Mouse (Mus musculus): ENCODE data around the gene Lsm11. TPM values are rescaled to one million over a fixed set of nuclear protein-coding genes. Genes with fewer than 3 reads are reported as not detected.

Lsm11 gene
- polyA plus RNA-seq, 1 experiment from 2014 or later = 3.5 TPM

DNA sequence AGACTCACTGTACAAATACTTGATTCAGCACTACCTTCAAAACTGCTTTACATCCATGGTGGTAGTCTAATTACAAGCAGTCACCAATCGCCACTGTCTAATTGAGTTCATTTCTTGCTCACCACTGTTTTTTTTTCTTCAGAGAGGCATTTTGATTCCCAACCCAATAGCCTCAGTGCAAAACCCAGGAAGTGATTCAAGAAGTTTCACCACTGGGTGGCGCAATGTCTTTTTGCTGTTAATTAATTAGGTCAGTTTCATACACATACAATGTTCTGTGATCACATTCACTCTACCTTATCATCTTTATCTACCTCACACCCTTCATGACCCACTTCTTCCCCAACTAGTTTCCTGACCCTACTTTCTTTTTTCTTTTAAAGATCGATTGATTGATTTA is 14.9 kb upstream of the Lsm11 start:
- Histone ChIP-seq H3K4me3 (ENCODE audit: low read depth, low read length) (no peak overlapping the region), H3K27me3 (ENCODE audit: control insufficient read depth, insufficient read depth, low read length) (no peaks in the 10 kb centered on the region), H3K4me2 (replicated peaks; ENCODE audit: low read depth) (no peak overlapping the region), H3K36me3 (ENCODE audit: control insufficient read depth, insufficient read depth, low read length) (no peaks in the 10 kb centered on the region), H3K9ac (ENCODE audit: low read length) (no peak overlapping the region), H3K9me3 (ENCODE audit: control insufficient read depth, low read length) (no peaks in the 10 kb centered on the region), H3K27ac (replicated peaks) (no peak overlapping the region), H3K4me1 (replicated peaks; ENCODE audit: control insufficient read depth, insufficient read depth) (no peaks in the 10 kb centered on the region)
- ATAC-seq (ENCODE audit: low FRiP score, low TSS enrichment) = no peak
- 82% methylated on average over 3 of the region's 3 CpGs for WGBS
- no peak for TF ChIP-seq EP300 (optimal IDR thresholded peaks at IDR 0.05)
- TF ChIP-seq CTCF (IDR thresholded peaks at IDR 0.05; ENCODE audit: low read depth) = peak; percentile 63
- peak; percentile 32 for DNase-seq (ENCODE audit: low spot score)

DNA sequence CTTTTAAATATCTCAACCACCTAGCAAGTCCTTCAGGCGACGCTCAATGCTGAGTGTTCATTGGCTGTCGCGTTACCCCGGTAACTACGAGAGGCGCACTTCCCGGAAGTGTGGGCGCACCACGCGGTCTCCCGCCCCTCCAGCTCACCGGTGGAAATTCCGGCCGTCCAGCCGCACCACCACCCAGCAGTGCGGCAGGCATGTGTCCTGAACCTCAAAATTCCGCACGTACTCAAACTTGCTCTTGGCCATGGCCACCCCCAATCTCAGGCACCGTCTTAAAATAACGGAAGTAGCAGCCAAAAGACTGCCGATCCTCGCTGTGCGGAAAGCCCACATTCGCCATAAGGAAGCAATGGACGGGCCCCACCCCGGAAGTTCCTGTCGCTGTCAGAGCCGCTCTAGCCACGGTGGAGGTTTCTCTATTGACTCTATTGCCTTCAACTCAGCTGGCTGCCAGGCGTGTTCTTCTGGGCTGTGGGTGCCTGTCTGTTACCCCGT is 10.4 kb upstream of the Lsm11 start, which contains the start of gene Thg1l:
Thg1l (minus strand) TSS at position 368 of the 501 bp plus-strand sequence.
- TF ChIP-seq CTCF (IDR thresholded peaks at IDR 0.05; ENCODE audit: low read depth) (peak; percentile 2; the same call in 1 of the 2 replicates), EP300 (optimal IDR thresholded peaks at IDR 0.05) (peak; percentile 36)
- Histone ChIP-seq H3K27me3 (ENCODE audit: control insufficient read depth, insufficient read depth, low read length) (no peaks in the 10 kb centered on the region), H3K9me3 (ENCODE audit: control insufficient read depth, low read length) (no peaks in the 10 kb centered on the region), H3K9ac (ENCODE audit: low read length) (peak within 1 kb of the TSS; percentile 50), H3K4me3 (ENCODE audit: low read depth, low read length) (peak within 1 kb of the TSS; percentile 55), H3K4me2 (replicated peaks; ENCODE audit: low read depth) (peak within 1 kb of the TSS; percentile 47), H3K4me1 (replicated peaks; ENCODE audit: control insufficient read depth, insufficient read depth) (no peaks in the 10 kb centered on the region), H3K36me3 (ENCODE audit: control insufficient read depth, insufficient read depth, low read length) (no peaks in the 10 kb centered on the region; the same call in 1 of the 2 replicates), H3K27ac (replicated peaks) (peak within 1 kb of the TSS; percentile 49; the same call in 1 of the 2 replicates)
- peak; percentile 93 for DNase-seq (ENCODE audit: low spot score)
- WGBS = under 1% methylated on average over 32 of the region's 32 CpGs
- peak; percentile 99 for ATAC-seq (ENCODE audit: low FRiP score, low TSS enrichment)

DNA sequence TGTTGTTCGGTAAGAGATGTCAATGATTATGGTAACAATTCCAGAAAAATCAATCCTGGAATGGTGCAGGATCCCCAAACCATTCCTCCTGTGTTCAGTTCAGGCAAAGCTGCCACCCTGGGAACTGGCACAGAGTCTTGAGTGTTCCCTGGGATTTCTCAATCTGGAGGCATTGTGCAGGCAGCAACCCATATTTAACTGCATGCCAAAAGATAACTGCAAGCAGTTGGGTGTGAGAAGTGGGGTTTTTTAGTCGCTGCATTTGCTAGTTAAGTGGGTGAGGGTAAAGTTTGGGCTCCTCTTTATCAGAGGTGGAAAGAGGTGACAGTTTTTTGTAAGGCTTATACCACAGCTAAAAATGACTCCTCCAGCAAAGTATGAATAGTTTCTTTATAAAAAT is 2.8 kb upstream of the Lsm11 start:
- H3K27me3 ChIP-seq (ENCODE audit: control insufficient read depth, insufficient read depth, low read length) = no peaks in the 10 kb centered on the region
- H3K9me3 ChIP-seq (ENCODE audit: control insufficient read depth, low read length) = no peaks in the 10 kb centered on the region
- no peak overlapping the region for H3K27ac ChIP-seq (replicated peaks)
- H3K9ac ChIP-seq (ENCODE audit: low read length) = no peak overlapping the region
- H3K4me1 ChIP-seq (replicated peaks; ENCODE audit: control insufficient read depth, insufficient read depth) = no peaks in the 10 kb centered on the region
- ATAC-seq (ENCODE audit: low FRiP score, low TSS enrichment) = no peak
- TF ChIP-seq EP300 (optimal IDR thresholded peaks at IDR 0.05) = no peak
- no peak for TF ChIP-seq CTCF (IDR thresholded peaks at IDR 0.05; ENCODE audit: low read depth)
- H3K36me3 ChIP-seq (ENCODE audit: control insufficient read depth, insufficient read depth, low read length) = peaks cover 6% of the 10 kb centered on the region
- WGBS = 88% methylated on average over 2 of the region's 2 CpGs
- H3K4me2 ChIP-seq (replicated peaks; ENCODE audit: low read depth) = no peak overlapping the region
- no peak for DNase-seq (ENCODE audit: low spot score)
- H3K4me3 ChIP-seq (ENCODE audit: low read depth, low read length) = no peak overlapping the region

DNA sequence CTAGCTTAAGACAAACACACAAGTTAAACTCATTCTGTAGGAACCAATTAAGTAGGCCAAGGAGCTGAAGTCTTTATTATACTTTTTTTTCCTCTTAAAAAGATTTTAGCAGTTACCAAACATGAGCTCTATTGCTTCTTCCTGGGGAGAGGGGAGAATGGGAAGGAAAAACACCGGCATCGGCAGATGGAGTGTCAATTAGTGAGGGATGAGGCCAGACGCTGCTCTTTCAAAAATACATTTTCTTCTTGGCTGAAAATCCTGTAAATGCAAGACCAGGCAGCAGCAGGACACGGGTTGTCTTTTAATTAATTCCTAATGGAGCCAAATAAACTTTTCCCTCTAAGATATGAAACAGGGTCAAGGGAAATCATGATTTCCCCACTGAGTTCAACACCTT is 2.1 kb upstream of the Lsm11 start:
- H3K9ac ChIP-seq (ENCODE audit: low read length) = no peak overlapping the region
- WGBS = 74% methylated on average over 4 of the region's 4 CpGs
- DNase-seq (ENCODE audit: low spot score) (no peak), ATAC-seq (ENCODE audit: low FRiP score, low TSS enrichment) (no peak)
- H3K27ac ChIP-seq (replicated peaks) = no peak overlapping the region
- no peaks in the 10 kb centered on the region for H3K4me1 ChIP-seq (replicated peaks; ENCODE audit: control insufficient read depth, insufficient read depth)
- H3K4me2 ChIP-seq (replicated peaks; ENCODE audit: low read depth) = no peak overlapping the region
- H3K27me3 ChIP-seq (ENCODE audit: control insufficient read depth, insufficient read depth, low read length) = no peaks in the 10 kb centered on the region
- H3K9me3 ChIP-seq (ENCODE audit: control insufficient read depth, low read length) = no peaks in the 10 kb centered on the region
- peaks cover 6% of the 10 kb centered on the region for H3K36me3 ChIP-seq (ENCODE audit: control insufficient read depth, insufficient read depth, low read length)
- H3K4me3 ChIP-seq (ENCODE audit: low read depth, low read length) = no peak overlapping the region
- TF ChIP-seq CTCF (IDR thresholded peaks at IDR 0.05; ENCODE audit: low read depth) (no peak), EP300 (optimal IDR thresholded peaks at IDR 0.05) (no peak)

DNA sequence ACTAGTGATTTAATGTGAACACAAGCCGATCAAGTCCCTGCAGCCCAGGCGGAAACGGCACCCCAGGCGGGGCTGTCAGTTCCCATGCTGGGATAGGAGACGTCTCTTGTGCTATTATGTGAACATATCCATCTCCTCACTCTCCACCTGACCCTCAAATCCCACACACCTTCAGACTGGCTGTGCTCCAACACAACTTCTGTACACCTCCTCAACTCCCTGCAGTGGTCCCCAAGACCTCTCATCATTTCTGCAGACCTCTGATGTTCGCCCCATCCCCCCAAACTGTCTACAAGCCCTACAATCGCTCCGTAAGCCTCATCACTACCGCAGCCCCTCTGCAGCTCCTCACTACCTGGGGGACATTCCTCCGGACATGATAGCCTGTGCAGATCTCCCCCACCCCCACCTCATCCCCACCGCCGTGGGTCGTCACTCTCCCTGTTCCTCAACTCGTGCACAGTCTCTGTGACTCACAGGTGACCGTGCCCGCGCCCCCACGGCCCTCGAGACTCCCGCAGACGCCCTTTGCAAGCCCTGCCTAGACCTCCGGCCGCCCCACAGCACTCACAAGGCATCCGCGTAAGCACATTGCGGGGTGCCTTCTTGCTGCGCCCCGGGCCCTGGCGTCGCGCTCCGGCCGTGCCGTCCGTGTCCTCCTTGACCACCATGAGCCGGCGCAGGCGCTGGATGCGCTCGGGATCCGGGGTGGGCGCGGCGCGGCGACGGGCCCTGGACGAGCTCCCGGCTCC is 668 bp downstream of the Lsm11 start:
- Histone ChIP-seq H3K4me2 (replicated peaks; ENCODE audit: low read depth) (peak overlapping the region; percentile 97), H3K4me1 (replicated peaks; ENCODE audit: control insufficient read depth, insufficient read depth) (no peaks in the 10 kb centered on the region), H3K9me3 (ENCODE audit: control insufficient read depth, low read length) (no peaks in the 10 kb centered on the region), H3K27ac (replicated peaks) (peak overlapping the region; percentile 30; the same call in 1 of the 2 replicates), H3K9ac (ENCODE audit: low read length) (peak overlapping the region; percentile 84), H3K27me3 (ENCODE audit: control insufficient read depth, insufficient read depth, low read length) (no peaks in the 10 kb centered on the region), H3K36me3 (ENCODE audit: control insufficient read depth, insufficient read depth, low read length) (no peaks in the 10 kb centered on the region), H3K4me3 (ENCODE audit: low read depth, low read length) (peak overlapping the region; percentile 87)
- WGBS = under 1% methylated on average over 47 of the region's 49 CpGs
- ATAC-seq (ENCODE audit: low FRiP score, low TSS enrichment) (peak; percentile 60), DNase-seq (ENCODE audit: low spot score) (peak; percentile 43)
- TF ChIP-seq CTCF (IDR thresholded peaks at IDR 0.05; ENCODE audit: low read depth) (no peak), EP300 (optimal IDR thresholded peaks at IDR 0.05) (no peak)
